Mouse (Mus musculus): ENCODE measurements around the gene Fam20a. TPM values are rescaled to one million over a fixed set of nuclear protein-coding genes. Genes with fewer than 3 reads are reported as not detected.

Gene Fam20a
- total RNA-seq, 4 experiments from 2014 or later = 2.6 to 5.2 (median 3.7) TPM

- DNase-seq = no peak
Measured at GRCm38 (mm10) chr11:109652505-109652904, 69.6 kb downstream of the Fam20a start.

- peak; percentile 43 for DNase-seq
Measured at GRCm38 (mm10) chr11:109651566-109652024, 70.5 kb downstream of the Fam20a start.

- peak; percentile 89 for DNase-seq
Measured at GRCm38 (mm10) chr11:109650788-109651565, 71.1 kb downstream of the Fam20a start.

- DNase-seq = peak; percentile 79
Measured at GRCm38 (mm10) chr11:109649975-109650701, 71.9 kb downstream of the Fam20a start.

GRCm38 (mm10) chr11:109649206-109649605 lies 72.9 kb downstream of the Fam20a start, which contains the start of gene Prkar1a:
Gene Prkar1a (plus strand): TSS chr11:109649405.
- no peak for DNase-seq

- no peak for DNase-seq
Measured at GRCm38 (mm10) chr11:109648510-109648909, 73.6 kb downstream of the Fam20a start.

GRCm38 (mm10) chr11:109641498-109642222 lies 80.4 kb downstream of the Fam20a start:
- peak; percentile 82 for DNase-seq

GRCm38 (mm10) chr11:109635871-109636395 lies 86.1 kb downstream of the Fam20a start:
- no peak for DNase-seq

- no peak for DNase-seq
Measured at GRCm38 (mm10) chr11:109634928-109635327, 87.2 kb downstream of the Fam20a start.

- DNase-seq = no peak
Measured at GRCm38 (mm10) chr11:109629021-109629521, 93.0 kb downstream of the Fam20a start.

- DNase-seq = no peak
Measured at GRCm38 (mm10) chr11:109628099-109628498, 94.0 kb downstream of the Fam20a start.

- no peak for DNase-seq
Measured at GRCm38 (mm10) chr11:109627648-109628047, 94.4 kb downstream of the Fam20a start.

GRCm38 (mm10) chr11:109623238-109623637 lies 98.8 kb downstream of the Fam20a start:
- DNase-seq = no peak

GRCm38 (mm10) chr11:109622518-109623037 lies 99.5 kb downstream of the Fam20a start:
- DNase-seq = peak; percentile 25

- peak; percentile 29 for DNase-seq
Measured at GRCm38 (mm10) chr11:109621183-109621582, 100.9 kb downstream of the Fam20a start.

- peak; percentile 76 for DNase-seq
Measured at GRCm38 (mm10) chr11:109620356-109620755, 101.7 kb downstream of the Fam20a start.

Other genes with a start within 250 kb of the Fam20a start
- gene Arsg, start 248.9 kb downstream of the Fam20a start, total RNA-seq (2022) = 10 to 100 TPM in 2 of 4 experiments, 1 to 10 TPM in 2; 5.8 to 18.1 (median 11.7) TPM
- gene Slc16a6, start 248.7 kb downstream of the Fam20a start, total RNA-seq (2022) = 1 to 10 TPM in 2 of 4 experiments, under 1 TPM in 2; 0.41 to 3.0 (median 1.3) TPM
- gene Wipi1, start 110.3 kb downstream of the Fam20a start, total RNA-seq (2022) = 10 to 100 TPM; 32.2 to 43.7 (median 40.0) TPM
- 100 to 1,000 TPM; 388 to 483 (median 411) TPM for gene Prkar1a, start 72.9 kb downstream of the Fam20a start, total RNA-seq (2022)
- gene 1700012B07Rik, start 105.8 kb upstream of the Fam20a start, total RNA-seq (2022) = not detected